Mouse (Mus musculus): ENCODE data around the gene Srgap1.

DNA sequence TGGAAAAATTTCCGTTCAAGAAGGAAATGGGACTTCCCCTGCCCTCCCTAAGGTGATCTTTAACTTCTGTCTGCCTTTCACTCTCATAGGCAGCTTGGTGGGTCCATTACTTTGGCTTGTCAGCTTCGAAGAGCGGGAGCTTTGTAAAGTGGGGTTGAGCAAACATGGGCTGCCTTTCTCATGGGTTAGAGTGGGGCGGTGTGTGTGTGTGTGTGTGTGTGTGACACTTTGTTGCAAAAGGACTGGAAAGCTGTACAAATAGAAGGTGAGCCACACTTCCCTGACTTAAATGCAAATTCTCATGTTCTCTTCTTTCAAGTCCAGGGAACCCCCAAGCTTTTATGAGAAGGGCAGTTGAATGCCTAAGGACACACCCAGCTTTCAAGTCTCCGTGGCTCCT lies 292.9 kb downstream of the Srgap1 start:
- TF ChIP-seq CTCF (IDR thresholded peaks at IDR 0.05; ENCODE audit: insufficient read depth, low read depth, low read length) (no peak), POLR2A (IDR thresholded peaks at IDR 0.05; ENCODE audit: insufficient read depth, low read depth, low read length) (no peak)

Measured in olfactory bulb, adult 2 months (tissue).